Mouse (Mus musculus) G1E (cell line): ENCODE measurements around the gene Nsmce1.

ENCODE experiments used
- CTCF ChIP-seq: IDR thresholded peaks from 2 replicates; pipeline ENCODE4 v1.5.1; 2012; ENCODE audit warnings: low read depth, low read length, inconsistent platforms, mixed read lengths
- GATA1 ChIP-seq: IDR thresholded peaks from 2 replicates; pipeline ENCODE4 v1.6.1; 2012; ENCODE audit warnings: borderline replicate concordance, low read length, inconsistent platforms, mixed read lengths
- GATA2 ChIP-seq: IDR thresholded peaks from 2 replicates; pipeline ENCODE4 v1.6.1; 2012; ENCODE audit warnings: low read depth, low read length, inconsistent platforms, borderline replicate concordance
- POLR2AphosphoS5 ChIP-seq: IDR thresholded peaks from 2 replicates; pipeline ENCODE4 v1.6.1; 2012; ENCODE audit warnings: low read depth, low read length, inconsistent platforms; ENCODE audit not compliant: insufficient replicate concordance
- TAL1 ChIP-seq: conservative IDR thresholded peaks from 2 replicates; pipeline ENCODE4 v1.6.1; 2012; ENCODE audit warnings: low read depth, low read length, inconsistent platforms, mixed read lengths

DNA sequence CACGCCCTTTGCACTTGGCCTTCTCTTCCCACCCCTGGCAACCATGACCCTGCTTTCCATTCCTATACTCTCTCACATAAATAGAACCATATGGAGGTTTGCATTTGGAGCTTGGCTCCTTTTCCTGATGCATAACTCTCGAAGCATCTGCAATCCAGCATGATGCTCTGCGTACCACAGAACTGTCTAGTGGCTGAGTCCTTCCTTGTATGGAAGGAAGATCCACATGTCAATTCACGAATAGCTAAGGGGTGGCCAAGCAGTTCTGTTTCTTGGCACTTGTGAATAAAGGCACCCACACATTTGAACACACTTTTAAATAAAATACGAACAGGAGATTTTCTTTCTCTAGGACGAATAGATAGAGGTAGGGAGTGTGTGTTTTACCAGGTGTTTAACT is 26.1 kb upstream of the Nsmce1 start:
- no peak for TF ChIP-seq TAL1
- TF ChIP-seq CTCF: no peak
- TF ChIP-seq GATA1: no peak
- TF ChIP-seq POLR2AphosphoS5: no peak
- no peak for TF ChIP-seq GATA2
